Mouse (Mus musculus): ENCODE measurements around the gene H2-M3.

- TF ChIP-seq POLR2A (IDR thresholded peaks at IDR 0.05; ENCODE audit: insufficient read length, low read depth) (no peak), MYOD1 (IDR thresholded peaks at IDR 0.05; ENCODE audit: control insufficient read depth in 1 of 3, insufficient read length in 2 of 3, low read depth in 2 of 3) (no peak), TCF12 (IDR thresholded peaks at IDR 0.05; ENCODE audit: insufficient read depth, poor library complexity, severe bottlenecking) (no peak), MAX (IDR thresholded peaks at IDR 0.05; ENCODE audit: low read depth) (no peak), USF1 (IDR thresholded peaks at IDR 0.05; ENCODE audit: low read depth) (no peak), REST (IDR thresholded peaks at IDR 0.05; ENCODE audit: insufficient read depth, insufficient read length) (no peak), POLR2AphosphoS2 (IDR thresholded peaks at IDR 0.05; ENCODE audit: insufficient read length, low read depth) (no peak), CEBPB (IDR thresholded peaks at IDR 0.05; ENCODE audit: insufficient read depth, poor library complexity, severe bottlenecking) (no peak), E2F4 (IDR thresholded peaks at IDR 0.05; ENCODE audit: insufficient read depth) (no peak), MYOG (IDR thresholded peaks at IDR 0.05; ENCODE audit: control insufficient read depth in 1 of 3, insufficient read depth in 1 of 3, insufficient read length in 2 of 3, low read depth in 2 of 3) (no peak), TCF3 (IDR thresholded peaks at IDR 0.05; ENCODE audit: insufficient read length, low read depth) (no peak)
Observed at GRCm38 (mm10) chr17:37270702-37271092, 677 bp downstream of the H2-M3 start.

Data from myocyte (in vitro differentiated cells).